Comparison of ENCODE assay signal across 21 mouse cellular contexts in genomic region chr1:39564603-39565002, GRCm38 (mm10). TPM values are rescaled to one million over a fixed set of nuclear protein-coding genes. Genes with fewer than 3 reads are reported as not detected.
DNase-seq lines count a peak whose midpoint lies in the region; ATAC-seq lines count a peak whose summit lies in the region.
"Had no signal": no experiment of that assay in that cellular context is flagged by ENCODE, and none has a peak within 500 bp of the region (broad histone marks: within the 10 kb centered on the region; RNA-seq: fewer than 3 reads in every experiment).

No protein-coding gene starts in this region.

- no peak overlapping the region for H3K27ac ChIP-seq in hindbrain, embryonic 12.5 days
- H3K27ac ChIP-seq in hindbrain, embryonic 16.5 days (ENCODE audit: low read depth, low read length), result no peak overlapping the region
- H3K27ac ChIP-seq: embryonic facial prominence, embryonic 12.5 days; forebrain, embryonic 15.5 days; heart, embryonic 13.5 days had no signal

- no peaks in the 10 kb centered on the region for H3K9me3 ChIP-seq in hindbrain, embryonic 12.5 days (replicated peaks)
- H3K9me3 ChIP-seq in hindbrain, embryonic 16.5 days (ENCODE audit: control insufficient read depth, low read length), result no peaks in the 10 kb centered on the region
- H3K9me3 ChIP-seq: embryonic facial prominence, embryonic 12.5 days; forebrain, embryonic 15.5 days; G1E; heart, embryonic 13.5 days had no signal

- intact Hi-C loops in heart, postnatal 25 days (cut with DNase I), result no loop called here

- no peak overlapping the region for H3K4me2 ChIP-seq in hindbrain, embryonic 12.5 days (replicated peaks)
- no peak overlapping the region for H3K4me2 ChIP-seq in hindbrain, embryonic 16.5 days (ENCODE audit: low read length)
- H3K4me2 ChIP-seq: embryonic facial prominence, embryonic 12.5 days; forebrain, embryonic 15.5 days; heart, embryonic 13.5 days had no signal

- no peak overlapping the region for H3K9ac ChIP-seq in hindbrain, embryonic 12.5 days
- no peak overlapping the region for H3K9ac ChIP-seq in hindbrain, embryonic 16.5 days (ENCODE audit: low read depth, low read length)
- H3K9ac ChIP-seq: embryonic facial prominence, embryonic 12.5 days; forebrain, embryonic 15.5 days; heart, embryonic 13.5 days had no signal

- no peaks in the 10 kb centered on the region for H3K27me3 ChIP-seq in hindbrain, embryonic 12.5 days
- H3K27me3 ChIP-seq in hindbrain, embryonic 16.5 days (replicated peaks; ENCODE audit: control insufficient read depth, insufficient read depth, low read length), result no peaks in the 10 kb centered on the region
- H3K27me3 ChIP-seq: embryonic facial prominence, embryonic 12.5 days; forebrain, embryonic 15.5 days; heart, embryonic 13.5 days had no signal

- peak; percentile 59 for DNase-seq in embryo, embryonic 10 days (ENCODE audit: low spot score)
- DNase-seq in embryo, embryonic 9.5 days (ENCODE audit: extremely low spot score), result no peak
- peak; percentile 68 for DNase-seq in MN1 (ENCODE audit: low spot score)
- peak; percentile 32 for DNase-seq in mesoderm, embryonic 11.5 days (ENCODE audit: low read depth, low spot score)
- DNase-seq in heart, postnatal 25 days (ENCODE audit: low spot score), result no peak
- DNase-seq: adrenal gland, postnatal 10 days; B cell, adult 2 months; cerebellum, adult 11 months; cerebellum, adult 8-10 months; cerebellum, postnatal 25 days; gastrocnemius, postnatal 10 days; kidney, adult 18-20 months had no signal

- peak; percentile 74; the same call in 1 of the 2 replicates for ATAC-seq in hindbrain, embryonic 12.5 days (ENCODE audit: low FRiP score)
- ATAC-seq in hindbrain, embryonic 16.5 days, result no peak
- ATAC-seq in granulocyte monocyte progenitor cell, adult 5-6 weeks (replicated peaks; ENCODE audit: poor library complexity, severe bottlenecking), result no peak
- ATAC-seq: CD4-positive, CD25-positive, alpha-beta regulatory T cell, adult 4 months; forebrain, embryonic 15.5 days; inflammation-experienced regulatory T-cells, adult 6 months had no signal

- H3K4me1 ChIP-seq in hindbrain, embryonic 12.5 days, result no peaks in the 10 kb centered on the region
- peaks cover 2% of the 10 kb centered on the region; the same call in 1 of the 2 replicates for H3K4me1 ChIP-seq in hindbrain, embryonic 16.5 days (ENCODE audit: control insufficient read depth, insufficient read depth, low read depth, low read length)

- 48% methylated on average over 3 of the region's 3 CpGs for WGBS in hindbrain, embryonic 12.5 days
- 40% methylated on average over 3 of the region's 3 CpGs for WGBS in hindbrain, embryonic 16.5 days

- peaks cover 5% of the 10 kb centered on the region; the same call in 1 of the 2 replicates for H3K36me3 ChIP-seq in hindbrain, embryonic 12.5 days
- no peaks in the 10 kb centered on the region for H3K36me3 ChIP-seq in hindbrain, embryonic 16.5 days (ENCODE audit: control insufficient read depth, insufficient read depth, low read length)

- H3K4me3 ChIP-seq in hindbrain, embryonic 12.5 days, result no peak overlapping the region
- no peak overlapping the region for H3K4me3 ChIP-seq in hindbrain, embryonic 16.5 days (ENCODE audit: low read length)
- H3K4me3 ChIP-seq: embryonic facial prominence, embryonic 12.5 days; forebrain, embryonic 15.5 days; heart, embryonic 13.5 days had no signal

RNA-seq across cellular contexts. Expression of gene Rnf149, which starts 12.6 kb away (rescaled TPM):
- 37.7 and 39.0 TPM in 2 replicates for polyA plus RNA-seq in hindbrain, embryonic 12.5 days (2016; fragmentation: Nextera tagmentation; extraction: Ambion mirVana)
- 21.2 and 22.2 TPM in 2 replicates for polyA plus RNA-seq in hindbrain, embryonic 16.5 days (2015; fragmentation: Nextera tagmentation; extraction: Ambion mirVana)
- 1 to 10 TPM; 7.5 to 9.5 TPM for total RNA-seq in heart, postnatal 25 days (2021)
- 34.0 and 37.2 TPM in 2 replicates for total RNA-seq in granulocyte monocyte progenitor cell, adult 5-6 weeks (2014; fragmentation: Nextera tagmentation)
- 34.6 and 34.8 TPM in 2 replicates for total RNA-seq in granulocyte monocyte progenitor cell, adult 5-6 weeks (2017)

RNA-seq across cellular contexts. Expression of gene Cnot11, which starts 29.8 kb away (rescaled TPM):
- polyA plus RNA-seq in hindbrain, embryonic 12.5 days (2016; fragmentation: Nextera tagmentation; extraction: Ambion mirVana), result 28.7 and 29.1 TPM in 2 replicates
- 11.3 and 11.4 TPM in 2 replicates for polyA plus RNA-seq in hindbrain, embryonic 16.5 days (2015; fragmentation: Nextera tagmentation; extraction: Ambion mirVana)
- total RNA-seq in heart, postnatal 25 days (2021), result 10 to 100 TPM; 12.9 to 14.7 TPM
- 16.3 and 28.7 TPM in 2 replicates for total RNA-seq in granulocyte monocyte progenitor cell, adult 5-6 weeks (2014; fragmentation: Nextera tagmentation)
- total RNA-seq in granulocyte monocyte progenitor cell, adult 5-6 weeks (2017), result 25.9 and 28.3 TPM in 2 replicates

Comparison
In these comparisons a context has a peak if more than half of its experiments do, and no peak if none do; other contexts are left out.
1. DNase-seq: peak in embryo, embryonic 10 days (single experiment), MN1 (single experiment) and mesoderm, embryonic 11.5 days (single experiment); none in embryo, embryonic 9.5 days (single experiment) and heart, postnatal 25 days (single experiment).